Mouse (Mus musculus) intestine, postnatal 0 days (tissue): ENCODE results near the gene Senp8. TPM values are rescaled to one million over a fixed set of nuclear protein-coding genes. Genes with fewer than 3 reads are reported as not detected.
A peak's percentile ranks its signal among the peaks of the same experiment; 100 is the strongest.

Source experiments
- ATAC-seq: fragments of 200-750 bp; cut with Nextera tagmentation; 2 replicates; pipeline ENCODE4 v1.8.0; 2017; ENCODE audit warnings: mild to moderate bottlenecking, moderate TSS enrichment, moderate library complexity
- H3K27ac ChIP-seq: fragments of 300-500 bp; sonication (generic); 2 replicates; pipeline ENCODE4 v1.5.1; 2014; ENCODE audit warnings: mild to moderate bottlenecking, low read depth, low read length, moderate library complexity
- H3K27me3 ChIP-seq: fragments of 300-500 bp; sonication (generic); replicated peaks from 2 replicates; pipeline ENCODE4 v1.6.1; 2014; ENCODE audit warnings: low read length, mixed read lengths; ENCODE audit not compliant: control insufficient read depth, insufficient read depth
- H3K36me3 ChIP-seq: fragments of 300-500 bp; sonication (generic); 2 replicates; pipeline ENCODE4 v1.6.1; 2014; ENCODE audit warnings: mild to moderate bottlenecking, moderate library complexity; ENCODE audit not compliant: control insufficient read depth, insufficient read depth
- H3K4me1 ChIP-seq: fragments of 300-500 bp; sonication (generic); replicated peaks from 2 replicates; pipeline ENCODE4 v1.6.1; 2014; ENCODE audit warnings: antibody characterized with exemption, low read length, mixed read lengths; ENCODE audit not compliant: control insufficient read depth, insufficient read depth
- H3K4me2 ChIP-seq: fragments of 300-500 bp; sonication (generic); replicated peaks from 2 replicates; pipeline ENCODE4 v1.6.1; 2014; ENCODE audit warnings: low read depth, mild to moderate bottlenecking, moderate library complexity
- H3K4me3 ChIP-seq: fragments of 300-500 bp; sonication (generic); 2 replicates; pipeline ENCODE4 v1.5.1; 2014; ENCODE audit warnings: low read depth, low read length
- H3K9ac ChIP-seq: fragments of 300-500 bp; sonication (generic); 2 replicates; pipeline ENCODE4 v1.6.1; 2014; ENCODE audit warnings: mild to moderate bottlenecking, low read depth, low read length
- H3K9me3 ChIP-seq: fragments of 300-500 bp; sonication (generic); 2 replicates; pipeline ENCODE4 v1.6.1; 2016; ENCODE audit warnings: mixed run types; ENCODE audit not compliant: control insufficient read depth
- CTCF ChIP-seq: sonication (generic); IDR thresholded peaks from 2 replicates; pipeline ENCODE4 v1.5.1; 2016; ENCODE audit warnings: low read depth, mild to moderate bottlenecking, control low read depth, antibody characterized with exemption, moderate library complexity
- WGBS: fragments of 180-500 bp; shearing (Covaris S2); extraction: QIAGEN DNeasy Blood & Tissue Kit; methylation state at CpG from one replicate; pipeline ENCODE4 v1.1.7; 2014; 5-methylcytosine and 5-hydroxymethylcytosine counted together
- polyA plus RNA-seq: library from polyadenylated mRNA; unstranded; fragments of >200 nt; fragmentation: Nextera tagmentation; extraction: Ambion mirVana; gene quantifications from 2 replicates; pipeline ENCODE4 v1.2.1, GENCODE M21; 2015

The Senp8 gene
- polyA plus RNA-seq, 1 experiment from 2014 or later = 3.8 TPM

DNA sequence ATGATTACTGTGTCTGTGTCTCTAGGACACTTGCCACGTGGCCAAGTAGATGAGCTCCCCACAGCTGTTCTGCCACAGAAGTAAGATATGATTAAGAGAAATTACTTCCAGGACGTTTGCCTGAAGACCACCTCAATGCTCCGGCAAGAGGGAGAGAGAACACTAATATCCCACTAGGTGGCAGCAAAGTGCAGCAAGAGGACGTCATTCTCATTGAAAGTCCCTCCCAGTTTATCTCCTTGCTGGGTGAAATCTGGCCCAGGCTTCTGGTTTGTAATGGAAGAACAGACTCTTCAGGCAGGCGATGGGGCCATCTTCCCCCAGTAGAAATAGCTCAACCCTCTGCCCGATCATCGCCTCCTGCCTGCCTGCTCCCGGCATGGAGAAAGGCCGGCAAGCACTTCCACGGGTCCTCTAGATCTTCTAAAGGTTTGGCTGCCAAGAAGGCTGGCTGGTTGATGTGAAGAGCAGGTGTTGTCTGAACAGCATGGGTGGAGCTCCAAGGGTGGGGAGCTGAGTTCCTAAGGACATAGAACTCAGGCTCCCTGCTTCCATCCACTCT lies 27.3 kb downstream of the Senp8 start:
- 17% methylated on average over 10 of the region's 10 CpGs for WGBS
- no peak overlapping the region for H3K4me3 ChIP-seq
- ATAC-seq = peak; percentile 43; the same call in 1 of the 2 replicates
- no peak overlapping the region for H3K27ac ChIP-seq
- no peaks in the 10 kb centered on the region for H3K9me3 ChIP-seq
- peak; percentile 95 for TF ChIP-seq CTCF
- no peaks in the 10 kb centered on the region for H3K27me3 ChIP-seq
- no peak overlapping the region for H3K9ac ChIP-seq
- no peaks in the 10 kb centered on the region for H3K36me3 ChIP-seq
- peak overlapping the region; percentile 47; the same call in 1 of the 2 replicates for H3K4me2 ChIP-seq
- H3K4me1 ChIP-seq = no peaks in the 10 kb centered on the region; the same call in 1 of the 2 replicates

- H3K4me2 ChIP-seq = no peak overlapping the region
- ATAC-seq = no peak
- TF ChIP-seq CTCF = no peak
- H3K4me3 ChIP-seq = no peak overlapping the region
- H3K27me3 ChIP-seq = no peaks in the 10 kb centered on the region
- H3K36me3 ChIP-seq = no peaks in the 10 kb centered on the region
- no peak overlapping the region for H3K9ac ChIP-seq
- H3K4me1 ChIP-seq = peaks cover 8% of the 10 kb centered on the region; the same call in 1 of the 2 replicates
- no peak overlapping the region for H3K27ac ChIP-seq
- H3K9me3 ChIP-seq = no peaks in the 10 kb centered on the region
- 82% methylated on average over 5 of the region's 5 CpGs for WGBS
Measured at GRCm38 (mm10) chr9:59721144-59721543, 29.4 kb downstream of the Senp8 start.

- no peaks in the 10 kb centered on the region for H3K36me3 ChIP-seq
- H3K9me3 ChIP-seq = no peaks in the 10 kb centered on the region
- no peak overlapping the region for H3K9ac ChIP-seq
- no peak for ATAC-seq
- no peak overlapping the region for H3K4me2 ChIP-seq
- no peak overlapping the region for H3K27ac ChIP-seq
- H3K4me1 ChIP-seq = peaks cover 8% of the 10 kb centered on the region; the same call in 1 of the 2 replicates
- 95% methylated on average over 4 of the region's 4 CpGs for WGBS
- H3K4me3 ChIP-seq = no peak overlapping the region
- H3K27me3 ChIP-seq = no peaks in the 10 kb centered on the region
- no peak for TF ChIP-seq CTCF
Measured at GRCm38 (mm10) chr9:59718237-59718636, 32.3 kb downstream of the Senp8 start.

- TF ChIP-seq CTCF = no peak
- Histone ChIP-seq H3K9me3 (no peaks in the 10 kb centered on the region), H3K36me3 (no peaks in the 10 kb centered on the region), H3K4me2 (no peak overlapping the region), H3K4me3 (no peak overlapping the region), H3K9ac (no peak overlapping the region), H3K27ac (no peak overlapping the region), H3K4me1 (0 out of 2 replicates have a peak, but pooled peaks cover 8% of the 10 kb centered on the region), H3K27me3 (no peaks in the 10 kb centered on the region)
- WGBS = 31% methylated on average over 7 of the region's 7 CpGs
- ATAC-seq = peak; percentile 82
Measured at GRCm38 (mm10) chr9:59716275-59716898, 34.1 kb downstream of the Senp8 start.

DNA sequence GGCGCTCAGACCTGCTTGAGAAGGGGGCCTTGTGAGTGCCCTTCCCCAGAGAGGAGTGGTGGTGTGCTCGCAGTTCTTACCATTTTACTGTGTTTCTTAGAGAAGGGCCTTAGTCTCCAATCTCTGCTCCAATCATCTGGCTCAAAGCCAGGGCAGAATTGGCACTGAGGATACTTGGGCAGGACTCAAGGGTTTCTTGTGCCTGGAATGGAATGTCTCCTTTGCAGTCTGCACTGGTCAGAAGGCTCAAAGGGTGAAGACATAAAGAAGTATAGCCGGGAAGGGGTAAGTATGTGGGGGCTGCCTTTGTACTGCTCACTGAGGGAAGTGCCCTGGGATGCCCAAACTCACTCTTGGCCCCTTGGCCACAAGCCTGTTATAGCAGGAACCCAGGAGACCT lies 41.3 kb downstream of the Senp8 start:
- Histone ChIP-seq H3K9ac (no peak overlapping the region), H3K4me1 (no peaks in the 10 kb centered on the region), H3K4me3 (no peak overlapping the region), H3K27ac (no peak overlapping the region), H3K9me3 (no peaks in the 10 kb centered on the region), H3K4me2 (no peak overlapping the region), H3K27me3 (no peaks in the 10 kb centered on the region), H3K36me3 (no peaks in the 10 kb centered on the region)
- 85% methylated on average over 3 of the region's 3 CpGs for WGBS
- no peak for ATAC-seq
- TF ChIP-seq CTCF = no peak

DNA sequence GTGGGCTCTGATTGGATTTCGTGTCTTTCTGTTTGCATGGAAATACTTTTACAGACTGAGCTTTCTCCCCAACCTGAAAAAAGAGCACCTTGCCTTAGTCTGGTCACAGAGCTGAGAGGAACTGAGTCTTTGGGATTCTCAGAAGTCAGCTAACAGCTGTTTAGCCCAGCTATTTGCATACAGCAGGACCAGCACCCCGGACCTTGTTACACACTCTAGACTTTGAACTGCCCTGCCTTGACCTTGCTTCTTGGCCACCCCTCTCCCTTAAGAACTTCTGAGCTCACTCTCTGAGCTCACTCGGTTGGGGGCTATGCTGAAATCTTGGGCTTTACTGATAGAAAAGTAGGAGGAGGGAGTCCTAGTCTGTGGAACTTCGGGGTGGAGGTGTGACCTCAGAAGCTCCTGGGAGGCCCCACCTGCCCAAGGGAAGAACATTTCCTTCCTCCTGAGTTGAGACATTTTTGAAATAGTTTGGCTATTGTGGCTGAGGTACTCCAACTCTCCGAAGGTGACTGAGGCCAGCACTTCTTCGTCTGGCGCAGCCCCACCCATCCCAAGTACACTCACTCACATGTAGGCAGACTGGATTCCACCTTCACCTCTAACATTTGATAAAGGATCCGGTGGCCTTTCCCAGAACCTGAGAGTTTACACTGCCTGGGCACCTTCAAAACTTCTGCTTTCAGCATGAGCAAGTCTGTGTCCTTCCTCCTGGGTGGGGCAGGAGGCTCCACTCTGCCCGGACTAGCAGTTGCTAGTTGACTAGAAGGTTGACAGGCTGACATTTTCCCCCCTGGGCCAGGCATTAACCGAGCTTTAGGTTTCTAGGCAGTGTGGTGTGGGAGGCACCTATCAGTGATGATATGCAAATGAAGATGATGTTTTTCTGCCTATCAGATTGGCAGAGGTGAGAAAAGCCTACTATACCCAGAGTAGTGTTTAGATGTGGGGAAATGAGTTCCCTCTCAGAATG lies 43.4 kb downstream of the Senp8 start:
- H3K27me3 ChIP-seq = no peaks in the 10 kb centered on the region
- no peak overlapping the region for H3K9ac ChIP-seq
- H3K27ac ChIP-seq = no peak overlapping the region
- H3K4me2 ChIP-seq = no peak overlapping the region
- no peaks in the 10 kb centered on the region for H3K36me3 ChIP-seq
- TF ChIP-seq CTCF = no peak
- WGBS = 26% methylated on average over 10 of the region's 10 CpGs
- H3K9me3 ChIP-seq = no peaks in the 10 kb centered on the region
- no peaks in the 10 kb centered on the region for H3K4me1 ChIP-seq
- H3K4me3 ChIP-seq = no peak overlapping the region
- 0 out of 2 replicates have a peak, but pooled peaks have one; percentile 46 for ATAC-seq
